Comparison of ENCODE assay signal across 8 mouse cellular contexts in the genomic region with DNA sequence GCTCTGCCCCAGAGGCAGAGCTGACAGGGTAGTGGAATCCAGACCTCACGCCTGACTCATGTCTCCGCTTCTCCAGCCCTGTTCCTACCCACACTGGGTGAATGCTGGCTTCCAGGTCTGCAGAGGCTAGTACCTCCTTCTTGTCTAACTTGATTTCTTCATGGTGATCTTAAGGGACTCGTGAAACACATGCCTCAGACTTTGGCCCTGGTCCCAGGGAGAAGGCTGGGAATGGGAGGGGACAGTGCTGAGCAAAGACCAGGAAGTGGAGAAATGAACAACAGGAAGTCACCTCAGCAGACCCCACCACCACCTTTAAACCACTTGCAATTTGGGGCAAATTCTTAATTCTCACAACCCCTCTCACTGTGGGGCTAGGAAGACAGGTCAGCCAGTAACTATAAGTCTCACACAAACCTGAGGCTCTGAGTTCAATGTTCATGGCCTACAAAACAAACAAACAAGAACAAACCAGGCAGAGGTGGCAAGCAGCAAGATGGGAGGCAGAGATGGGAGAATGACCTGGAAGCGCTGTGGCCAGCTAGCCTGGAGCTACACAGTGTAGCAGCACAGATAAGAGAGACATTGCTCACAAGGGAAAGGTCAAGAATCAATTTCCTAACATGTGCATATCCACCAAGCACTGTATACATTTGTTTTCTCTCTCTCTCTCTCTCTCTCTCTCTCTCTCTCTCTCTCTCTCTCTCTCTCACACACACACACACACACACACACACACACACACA.
DNase-seq lines count a peak whose midpoint lies in the region; ATAC-seq and TF ChIP-seq lines count a peak whose summit lies in the region.
"Had no signal": no experiment of that assay in that cellular context is flagged by ENCODE, and none has a peak within 500 bp of the region (broad histone marks: within the 10 kb centered on the region; RNA-seq: fewer than 3 reads in every experiment).

No protein-coding gene starts in this region.

- 0 out of 2 replicates have a peak, but pooled peaks cover 2% of the 10 kb centered on the region for H3K36me3 ChIP-seq in intestine, embryonic 15.5 days
- H3K36me3 ChIP-seq in lung, postnatal 0 days (ENCODE audit: insufficient read depth, low read length), result no peaks in the 10 kb centered on the region; the same call in none of the 2 replicates
- peaks cover 10% of the 10 kb centered on the region for H3K36me3 ChIP-seq in hindbrain, embryonic 12.5 days

- H3K9ac ChIP-seq in intestine, embryonic 15.5 days, result no peak overlapping the region
- H3K9ac ChIP-seq in lung, postnatal 0 days (replicated peaks; ENCODE audit: low read depth), result no peak overlapping the region
- H3K9ac ChIP-seq in hindbrain, embryonic 12.5 days, result no peak overlapping the region

- H3K4me2 ChIP-seq in intestine, embryonic 15.5 days (replicated peaks), result no peak overlapping the region
- no peak overlapping the region for H3K4me2 ChIP-seq in lung, postnatal 0 days (replicated peaks; ENCODE audit: low read depth, low read length)
- no peak overlapping the region for H3K4me2 ChIP-seq in hindbrain, embryonic 12.5 days (replicated peaks)

- intact Hi-C loops in gastrocnemius, postnatal 14 days (cut with DNase I; ENCODE audit: low total_unique reads), result no loop called here

- no peaks in the 10 kb centered on the region for H3K9me3 ChIP-seq in intestine, embryonic 15.5 days
- no peaks in the 10 kb centered on the region for H3K9me3 ChIP-seq in lung, postnatal 0 days (ENCODE audit: low read length)
- peaks cover 4% of the 10 kb centered on the region; the same call in 1 of the 2 replicates for H3K9me3 ChIP-seq in hindbrain, embryonic 12.5 days (replicated peaks)

- WGBS in intestine, embryonic 15.5 days, result 64% methylated on average over 4 of the region's 4 CpGs
- 59% methylated on average over 4 of the region's 4 CpGs for WGBS in lung, postnatal 0 days
- WGBS in hindbrain, embryonic 12.5 days, result 84% methylated on average over 4 of the region's 4 CpGs

- peaks cover 8% of the 10 kb centered on the region; the same call in 1 of the 2 replicates for H3K4me1 ChIP-seq in intestine, embryonic 15.5 days (replicated peaks)
- H3K4me1 ChIP-seq in lung, postnatal 0 days (ENCODE audit: insufficient read depth, low read depth, low read length), result no peaks in the 10 kb centered on the region; the same call in 1 of the 2 replicates
- no peaks in the 10 kb centered on the region for H3K4me1 ChIP-seq in hindbrain, embryonic 12.5 days
- H3K4me1 ChIP-seq: midbrain, embryonic 10.5 days had no signal

- TF ChIP-seq EP300 in lung, postnatal 0 days (IDR thresholded peaks at IDR 0.05), result no peak

- H3K27ac ChIP-seq in intestine, embryonic 15.5 days, result no peak overlapping the region
- peak overlapping the region; percentile 38; the same call in 1 of the 2 replicates for H3K27ac ChIP-seq in lung, postnatal 0 days (ENCODE audit: low read length)
- H3K27ac ChIP-seq in hindbrain, embryonic 12.5 days, result no peak overlapping the region
- H3K27ac ChIP-seq: midbrain, embryonic 10.5 days had no signal

- peak; percentile 56 for DNase-seq in adrenal gland, postnatal 25 days
- DNase-seq in gastrocnemius, postnatal 14 days, result peak; percentile 82
- DNase-seq in lung, postnatal 0 days (ENCODE audit: low spot score), result peak; percentile 77
- no peak for DNase-seq in layer of hippocampus, postnatal 14 days (ENCODE audit: low spot score in 2 of 2)

- peak; percentile 84 for ATAC-seq in intestine, embryonic 15.5 days
- peak; percentile 77 for ATAC-seq in lung, postnatal 0 days
- ATAC-seq in monocyte, adult 5-6 weeks (replicated peaks; ENCODE audit: insufficient number of reproducible peaks, low FRiP score, low TSS enrichment, poor library complexity, severe bottlenecking), result no peak
- no peak for ATAC-seq in hindbrain, embryonic 12.5 days (ENCODE audit: low FRiP score)

- no peak for TF ChIP-seq CTCF in lung, postnatal 0 days (IDR thresholded peaks at IDR 0.05)

- no peaks in the 10 kb centered on the region for H3K27me3 ChIP-seq in intestine, embryonic 15.5 days (replicated peaks)
- H3K27me3 ChIP-seq in lung, postnatal 0 days (replicated peaks; ENCODE audit: insufficient read depth, low read length), result no peaks in the 10 kb centered on the region
- no peaks in the 10 kb centered on the region for H3K27me3 ChIP-seq in hindbrain, embryonic 12.5 days

- no peak overlapping the region for H3K4me3 ChIP-seq in intestine, embryonic 15.5 days (replicated peaks)
- H3K4me3 ChIP-seq in lung, postnatal 0 days (ENCODE audit: low read depth, low read length), result no peak overlapping the region
- H3K4me3 ChIP-seq in hindbrain, embryonic 12.5 days, result no peak overlapping the region
- H3K4me3 ChIP-seq: midbrain, embryonic 10.5 days had no signal

Comparison
In these comparisons a context has a peak if more than half of its experiments do, and no peak if none do; other contexts are left out.
1. DNase-seq: peak in adrenal gland, postnatal 25 days (single experiment), gastrocnemius, postnatal 14 days (single experiment) and lung, postnatal 0 days (single experiment); none in layer of hippocampus, postnatal 14 days (0 of 2).
2. ATAC-seq: peak in intestine, embryonic 15.5 days (single experiment) and lung, postnatal 0 days (single experiment); none in monocyte, adult 5-6 weeks (single experiment) and hindbrain, embryonic 12.5 days (single experiment).